Comparison of ENCODE assay signal across 8 mouse cellular contexts in genomic region chr13:52702201-52702611, GRCm38 (mm10).
DNase-seq lines count a peak whose midpoint lies in the region; ATAC-seq and TF ChIP-seq lines count a peak whose summit lies in the region.
"Had no signal": no experiment of that assay in that cellular context is flagged by ENCODE, and none has a peak within 500 bp of the region (broad histone marks: within the 10 kb centered on the region; RNA-seq: fewer than 3 reads in every experiment).

No protein-coding gene starts in this region.

- no peak for TF ChIP-seq CTCF in stomach, postnatal 0 days (IDR thresholded peaks at IDR 0.05; ENCODE audit: low read depth)

- peak overlapping the region; percentile 34 for H3K4me2 ChIP-seq in kidney, embryonic 15.5 days
- peak overlapping the region; percentile 2; the same call in 1 of the 2 replicates for H3K4me2 ChIP-seq in hindbrain, embryonic 13.5 days
- no peak overlapping the region for H3K4me2 ChIP-seq in stomach, postnatal 0 days (replicated peaks; ENCODE audit: low read depth)

- no peak for ATAC-seq in kidney, embryonic 15.5 days (replicated peaks; ENCODE audit: low FRiP score)
- no peak for ATAC-seq in hindbrain, embryonic 13.5 days (ENCODE audit: low FRiP score)
- no peak for ATAC-seq in stomach, postnatal 0 days (ENCODE audit: low FRiP score, low TSS enrichment)

- H3K4me3 ChIP-seq in kidney, embryonic 15.5 days (replicated peaks) = no peak overlapping the region
- H3K4me3 ChIP-seq in hindbrain, embryonic 13.5 days = no peak overlapping the region
- H3K4me3 ChIP-seq in stomach, postnatal 0 days (ENCODE audit: low read depth, low read length) = no peak overlapping the region
- H3K4me3 ChIP-seq: erythroblast, embryonic 14.5 days had no signal

- H3K36me3 ChIP-seq in kidney, embryonic 15.5 days = no peaks in the 10 kb centered on the region
- no peaks in the 10 kb centered on the region for H3K36me3 ChIP-seq in hindbrain, embryonic 13.5 days
- no peaks in the 10 kb centered on the region for H3K36me3 ChIP-seq in stomach, postnatal 0 days (ENCODE audit: control insufficient read depth, insufficient read depth, low read length)

- H3K4me1 ChIP-seq in kidney, embryonic 15.5 days = peaks cover 6% of the 10 kb centered on the region
- peaks cover 6% of the 10 kb centered on the region; the same call in 1 of the 2 replicates for H3K4me1 ChIP-seq in hindbrain, embryonic 13.5 days (replicated peaks)
- no peaks in the 10 kb centered on the region for H3K4me1 ChIP-seq in stomach, postnatal 0 days (replicated peaks; ENCODE audit: control insufficient read depth, insufficient read depth)

- no peak for DNase-seq in kidney, adult 8-10 months
- DNase-seq in embryo, embryonic 9.5 days (ENCODE audit: extremely low spot score) = peak; percentile 29
- DNase-seq in stomach, postnatal 0 days (ENCODE audit: low spot score) = peak; percentile 30
- no peak for DNase-seq in cerebellum, adult 9-10 months
- no peak for DNase-seq in layer of hippocampus, postnatal 25 days (ENCODE audit: extremely low spot score in 1 of 2, low spot score in 1 of 2)

- 13% methylated on average over 15 of the region's 15 CpGs for WGBS in kidney, embryonic 15.5 days
- 40% methylated on average over 15 of the region's 15 CpGs for WGBS in hindbrain, embryonic 13.5 days
- WGBS in stomach, postnatal 0 days = 18% methylated on average over 15 of the region's 15 CpGs

- 0 out of 2 replicates have a peak, but pooled peaks cover 7% of the 10 kb centered on the region for H3K27me3 ChIP-seq in kidney, embryonic 15.5 days
- H3K27me3 ChIP-seq in hindbrain, embryonic 13.5 days = no peaks in the 10 kb centered on the region
- H3K27me3 ChIP-seq in stomach, postnatal 0 days (ENCODE audit: control insufficient read depth, insufficient read depth, low read length) = no peaks in the 10 kb centered on the region

- no peaks in the 10 kb centered on the region for H3K9me3 ChIP-seq in kidney, embryonic 15.5 days (replicated peaks)
- H3K9me3 ChIP-seq in hindbrain, embryonic 13.5 days = no peaks in the 10 kb centered on the region
- H3K9me3 ChIP-seq in stomach, postnatal 0 days (ENCODE audit: control insufficient read depth, low read length) = no peaks in the 10 kb centered on the region

- no peak overlapping the region for H3K27ac ChIP-seq in kidney, embryonic 15.5 days
- H3K27ac ChIP-seq in hindbrain, embryonic 13.5 days = peak overlapping the region; percentile 30; the same call in 1 of the 2 replicates
- no peak overlapping the region for H3K27ac ChIP-seq in stomach, postnatal 0 days (replicated peaks)

- TF ChIP-seq EP300 in stomach, postnatal 0 days (optimal IDR thresholded peaks at IDR 0.05) = no peak

- no peak overlapping the region for H3K9ac ChIP-seq in kidney, embryonic 15.5 days
- H3K9ac ChIP-seq in hindbrain, embryonic 13.5 days = no peak overlapping the region
- no peak overlapping the region for H3K9ac ChIP-seq in stomach, postnatal 0 days (ENCODE audit: low read length)

Comparison
In these comparisons a context has a peak if more than half of its experiments do, and no peak if none do; other contexts are left out.
1. DNase-seq: peak in embryo, embryonic 9.5 days (single experiment) and stomach, postnatal 0 days (single experiment); none in kidney, adult 8-10 months (0 of 2), cerebellum, adult 9-10 months (single experiment) and layer of hippocampus, postnatal 25 days (0 of 2).